Mouse (Mus musculus): ENCODE measurements at regions not wholly inside any gene's neighbourhood (a gene's known extent, or its start where the extent isn't known, plus 50 kb on each side); places are given as distances from the start of the nearest gene placed in this dataset.
A peak's percentile ranks its signal among the peaks of the same experiment; 100 is the strongest.

DNA sequence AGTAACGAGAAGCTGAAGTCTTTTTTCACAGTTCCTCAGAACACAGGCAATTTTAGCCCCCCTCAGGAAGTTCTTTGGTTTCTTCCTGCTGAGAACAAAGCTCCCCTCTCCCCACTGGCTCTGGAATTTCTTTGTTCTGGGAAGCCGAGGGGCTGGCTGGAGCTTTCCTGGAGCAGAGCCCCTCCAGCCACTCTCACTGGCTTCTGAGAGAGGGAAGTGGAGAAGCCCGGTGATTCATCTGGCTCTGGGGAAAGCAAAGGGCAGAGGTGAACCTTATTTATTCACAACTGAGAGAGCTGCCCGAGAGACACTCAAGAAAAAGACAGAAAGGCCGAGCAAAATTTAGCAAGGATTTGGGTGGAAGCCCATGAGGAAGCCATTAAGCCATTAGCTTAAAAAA lies 63.9 kb downstream of the Ddx3x start:
- no peak for DNase-seq (ENCODE audit: low spot score in 2 of 2)

DNA sequence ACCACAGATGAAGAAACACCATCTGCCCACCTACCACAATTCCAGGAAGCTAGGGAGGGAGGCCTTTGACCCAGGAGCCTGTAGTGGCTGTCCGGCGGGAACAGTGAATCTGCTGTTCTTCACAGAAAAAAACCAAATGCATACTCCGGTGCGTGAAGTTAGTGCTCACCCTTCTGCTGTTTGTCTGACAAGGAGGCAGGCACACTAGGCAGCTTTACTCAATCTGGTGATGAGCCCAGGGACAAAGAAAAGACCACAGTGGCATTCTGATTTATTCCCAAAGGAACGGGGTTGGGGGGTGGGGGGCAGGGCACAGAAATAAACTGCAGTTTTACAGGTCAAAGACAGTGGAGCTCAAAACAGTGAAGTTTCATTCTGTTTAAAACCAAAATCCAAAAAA lies 64.4 kb downstream of the Ddx3x start:
- no peak for DNase-seq (ENCODE audit: low spot score in 2 of 2)

DNA sequence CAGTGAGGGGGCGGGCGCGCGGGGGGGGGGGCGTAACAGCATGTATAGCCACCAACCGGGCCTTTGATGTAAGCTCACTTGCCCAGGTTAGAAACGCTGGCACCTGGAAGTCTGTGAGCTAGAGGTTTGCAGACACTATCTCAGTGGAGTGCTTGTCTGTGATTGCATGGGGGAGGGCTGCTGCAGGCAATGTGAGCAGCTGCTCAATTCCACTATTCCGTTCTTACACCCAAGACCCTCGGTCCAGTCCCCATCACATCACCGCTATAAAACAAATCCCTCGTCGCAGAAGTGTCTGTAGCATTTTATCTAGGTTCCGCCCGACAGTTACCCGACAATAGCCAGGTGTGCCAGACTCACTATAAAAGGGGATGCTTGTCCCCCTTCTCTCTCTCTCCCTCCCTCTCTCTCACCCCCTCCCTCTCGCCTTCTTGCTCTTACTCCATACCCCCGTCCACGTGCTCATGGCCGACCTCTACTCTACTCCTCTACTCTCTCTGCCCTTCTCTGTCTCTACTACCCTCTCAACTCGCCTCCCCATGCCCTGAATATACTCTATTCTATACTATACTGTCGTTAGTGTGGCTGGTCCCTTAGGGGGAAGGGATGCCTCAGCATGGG lies 65.4 kb downstream of the Ddx3x start:
- peak in 1 of 2 experiments; percentile 6 for DNase-seq (ENCODE audit: low spot score in 2 of 2)

- DNase-seq (ENCODE audit: low spot score in 2 of 2): peak in 1 of 2 experiments; percentile 9
Measured at GRCm38 (mm10) chrX:13346696-13347026, 65.9 kb downstream of the Ddx3x start.

- peak; percentile 54 to 58 for DNase-seq (ENCODE audit: low spot score in 2 of 2)
Measured at GRCm38 (mm10) chrX:13347027-13347840, 66.5 kb downstream of the Ddx3x start.

DNA sequence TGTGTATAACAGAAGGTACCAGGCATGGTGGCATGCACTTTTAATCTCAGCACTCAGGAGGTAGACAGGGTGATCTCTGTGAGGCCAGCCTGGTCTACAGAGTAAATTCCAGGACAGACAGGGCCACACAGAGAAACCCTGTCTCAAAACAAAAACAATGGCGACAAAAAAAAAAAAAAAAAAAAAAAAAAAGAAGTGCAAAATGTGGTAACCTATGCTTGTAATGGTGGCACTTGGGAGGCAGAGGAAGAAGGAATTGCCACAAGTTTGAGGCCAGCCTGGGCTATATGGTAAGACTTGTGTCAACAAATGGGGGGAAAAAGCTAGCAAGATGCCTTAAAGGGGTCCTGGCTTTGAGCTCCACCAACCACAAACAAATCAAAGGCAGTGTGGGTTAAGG lies 67.6 kb downstream of the Ddx3x start:
- DNase-seq (ENCODE audit: low spot score in 2 of 2): no peak

DNA sequence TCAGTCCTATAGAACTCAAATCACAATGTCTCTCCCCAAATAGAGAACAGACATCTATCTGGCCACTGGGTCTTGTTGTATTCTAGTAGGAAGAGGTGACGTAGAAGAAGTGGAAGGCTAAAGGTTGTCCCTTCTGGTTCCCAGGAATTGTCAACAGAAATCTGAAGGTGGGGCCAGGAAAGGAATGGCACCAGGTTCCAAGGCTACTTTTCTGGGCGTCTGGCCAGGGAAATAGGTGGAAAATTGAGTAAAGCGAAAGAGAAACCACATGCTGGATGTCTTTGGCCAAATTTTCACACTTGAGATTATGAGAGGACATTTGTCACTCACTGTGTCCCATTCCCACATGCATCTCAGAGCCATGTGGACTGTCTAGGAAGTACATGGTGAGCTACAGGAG lies 69.7 kb downstream of the Ddx3x start:
- DNase-seq (ENCODE audit: low spot score in 2 of 2): no peak

GRCm38 (mm10) chrX:13357149-13357783 lies 76.5 kb downstream of the Ddx3x start:
- DNase-seq (ENCODE audit: low spot score in 2 of 2): no peak

GRCm38 (mm10) chrX:13357973-13358372 lies 77.2 kb downstream of the Ddx3x start:
- DNase-seq (ENCODE audit: low spot score in 2 of 2): no peak

DNA sequence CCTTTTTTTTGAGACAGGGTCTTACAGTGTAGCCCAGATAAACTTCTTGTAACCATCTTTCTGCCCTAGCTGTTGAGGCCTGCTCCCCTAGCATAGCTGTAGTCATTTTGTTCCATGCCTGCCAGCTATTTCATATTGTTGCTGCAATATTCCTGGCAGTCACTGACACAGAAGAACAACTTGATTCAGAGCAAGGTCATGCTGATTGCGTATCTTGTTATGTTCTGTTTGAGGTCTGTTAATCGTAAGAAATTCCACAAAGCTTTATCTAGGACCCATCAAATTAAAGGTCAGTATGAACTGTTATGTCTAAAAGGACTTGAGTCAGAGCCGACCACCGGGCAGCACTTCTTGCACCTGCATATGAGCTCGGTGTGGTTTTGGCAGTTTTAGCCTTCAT lies 79.7 kb downstream of the Ddx3x start:
- DNase-seq (ENCODE audit: low spot score in 2 of 2): no peak

DNA sequence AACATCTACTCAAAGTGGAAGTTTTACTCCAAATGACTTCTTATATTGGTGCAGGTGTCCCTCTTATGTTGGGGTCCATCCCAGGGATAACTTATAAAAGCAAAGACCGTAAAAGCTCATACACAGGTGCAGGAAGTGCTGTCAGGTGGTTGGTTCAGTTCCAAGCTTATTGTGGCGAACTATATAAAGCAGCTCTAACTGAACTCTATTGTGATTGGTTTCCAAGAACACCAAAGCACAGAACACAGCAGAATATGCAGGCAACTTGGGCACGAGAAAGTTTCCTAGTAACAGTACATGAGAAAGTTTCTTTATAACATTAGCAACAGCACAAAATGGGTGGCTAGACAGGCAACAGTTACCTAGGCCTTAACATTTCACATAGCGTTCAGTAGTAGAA lies 89.5 kb downstream of the Ddx3x start:
- DNase-seq (ENCODE audit: low spot score in 2 of 2): no peak

DNA sequence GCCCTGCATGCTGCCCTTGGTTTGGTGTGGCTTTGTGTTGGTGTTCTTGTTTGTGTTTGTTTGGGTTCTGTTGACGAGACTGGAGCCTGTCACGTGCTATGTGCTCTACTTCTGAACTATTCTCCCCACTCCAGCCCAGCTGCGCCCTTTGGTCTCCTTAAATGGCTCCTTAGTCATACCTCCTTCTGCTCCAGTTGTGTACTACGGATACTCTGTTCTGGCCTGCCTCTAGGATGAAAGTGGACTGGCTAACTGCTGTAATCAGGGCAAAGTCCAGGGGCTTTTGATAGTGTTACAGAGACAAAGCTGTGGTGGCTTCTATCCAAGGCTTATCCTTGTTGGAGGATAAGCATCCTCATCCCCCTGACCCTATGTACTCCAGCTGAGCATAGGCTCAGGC lies 92.0 kb downstream of the Ddx3x start:
- DNase-seq (ENCODE audit: low spot score in 2 of 2): no peak

GRCm38 (mm10) chrX:13386354-13386753 lies 79.6 kb upstream of the Nyx start:
- DNase-seq (ENCODE audit: low spot score in 2 of 2): no peak

DNA sequence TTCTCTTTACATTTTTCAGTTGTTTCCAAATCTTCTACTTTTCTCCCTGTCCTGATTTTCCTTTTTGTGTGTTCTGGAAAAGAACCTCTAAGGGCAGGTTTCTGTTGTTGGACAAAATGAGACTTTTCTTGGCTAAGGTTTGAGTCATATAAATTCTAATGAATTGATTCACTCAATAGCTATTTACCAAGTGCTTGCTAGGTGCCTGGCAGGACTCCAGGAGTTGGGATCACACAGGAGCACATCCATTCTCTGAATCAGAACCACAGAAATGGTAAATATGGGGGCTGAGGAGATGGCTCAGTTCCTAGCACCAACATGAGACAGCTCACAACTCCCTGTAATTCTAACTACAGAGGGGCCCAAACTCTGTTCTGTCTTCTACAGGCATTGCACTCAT lies 67.4 kb upstream of the Nyx start:
- DNase-seq (ENCODE audit: low spot score in 2 of 2): no peak

GRCm38 (mm10) chrX:13412726-13413125 lies 53.2 kb upstream of the Nyx start:
- DNase-seq (ENCODE audit: low spot score in 2 of 2): no peak

- no peak for DNase-seq (ENCODE audit: low spot score in 2 of 2)
Measured at GRCm38 (mm10) chrX:13413135-13413534, 52.8 kb upstream of the Nyx start.

Measured in frontal cortex, postnatal 36 days (tissue).